Mouse (Mus musculus) embryonic fibroblast, embryonic 13.5 days (primary cell): ENCODE results near the gene Ttll13. TPM values are rescaled to one million over a fixed set of nuclear protein-coding genes. Genes with fewer than 3 reads are reported as not detected.

Experiments
- H3K27ac ChIP-seq: 2 replicates; pipeline ENCODE4 v1.5.1; 2012; ENCODE audit warnings: low read length, control low read depth, inconsistent platforms; ENCODE audit not compliant: insufficient read depth
- H3K4me1 ChIP-seq: 2 replicates; pipeline ENCODE4 v1.6.1; 2011; ENCODE audit warnings: low read length; ENCODE audit not compliant: control insufficient read depth, insufficient read depth
- H3K4me3 ChIP-seq: 2 replicates; pipeline ENCODE4 v1.5.1; 2011; ENCODE audit warnings: mild to moderate bottlenecking, control low read depth, low read length; ENCODE audit not compliant: insufficient read depth
- CTCF ChIP-seq: IDR thresholded peaks from 2 replicates; pipeline ENCODE4 v1.5.1; 2011; ENCODE audit warnings: mild to moderate bottlenecking, control low read depth, low read length, moderate library complexity, borderline replicate concordance; ENCODE audit not compliant: insufficient read depth
- POLR2A ChIP-seq: IDR thresholded peaks from 2 replicates; pipeline ENCODE4 v1.6.1; 2011; ENCODE audit warnings: low read depth, mild to moderate bottlenecking, control low read depth, low read length, moderate library complexity
- polyA plus RNA-seq: library from polyadenylated mRNA; stranded (reverse); fragments of >200 nt; gene quantifications from 2 replicates; pipeline ENCODE4 v1.2.4, GENCODE M21; 2011; ENCODE audit warnings: low read depth; ENCODE audit not compliant: missing spikeins, insufficient read length

Ttll13 gene
- polyA plus RNA-seq, 1 experiment, result 0.63 TPM

GRCm38 (mm10) chr7:80230196-80230595 lies 16.0 kb upstream of the Ttll13 start:
- no peak overlapping the region for H3K27ac ChIP-seq
- peaks cover 2% of the 10 kb centered on the region for H3K4me1 ChIP-seq
- no peak for TF ChIP-seq POLR2A
- no peak for TF ChIP-seq CTCF
- no peak overlapping the region for H3K4me3 ChIP-seq

- TF ChIP-seq CTCF (no peak), POLR2A (no peak; the same call in 1 of the 2 replicates)
- peaks cover 2% of the 10 kb centered on the region for H3K4me1 ChIP-seq
- H3K27ac ChIP-seq, result peak overlapping the region; percentile 17; the same call in 1 of the 2 replicates
- H3K4me3 ChIP-seq, result peak overlapping the region; percentile 66
These were observed 14.1 kb upstream of the Ttll13 start for GRCm38 (mm10) chr7:80231971-80232488.

- Histone ChIP-seq H3K27ac (peak within 1 kb of the TSS; percentile 17; the same call in 1 of the 2 replicates), H3K4me1 (peaks cover 2% of the 10 kb centered on the region), H3K4me3 (peak within 1 kb of the TSS; percentile 92)
- TF ChIP-seq POLR2A (peak; percentile 91), CTCF (no peak)
These were observed 13.6 kb upstream of the Ttll13 start, which contains the start of the genes Cib1 and Gdpgp1 for GRCm38 (mm10) chr7:80232489-80233029. Gene Cib1 (minus strand): TSS chr7:80232813. Gene Gdpgp1 (plus strand): TSS chr7:80232865.

GRCm38 (mm10) chr7:80233799-80234198 lies 12.4 kb upstream of the Ttll13 start:
- TF ChIP-seq CTCF, result no peak
- TF ChIP-seq POLR2A, result no peak
- H3K4me1 ChIP-seq, result peaks cover 2% of the 10 kb centered on the region
- H3K4me3 ChIP-seq, result peak overlapping the region; percentile 18; the same call in 1 of the 2 replicates
- H3K27ac ChIP-seq, result no peak overlapping the region

GRCm38 (mm10) chr7:80238542-80238941 lies 7.6 kb upstream of the Ttll13 start:
- no peak for TF ChIP-seq CTCF
- no peak for TF ChIP-seq POLR2A
- H3K4me1 ChIP-seq, result peaks cover 2% of the 10 kb centered on the region; the same call in 1 of the 2 replicates
- H3K27ac ChIP-seq, result no peak overlapping the region
- no peak overlapping the region for H3K4me3 ChIP-seq

- Histone ChIP-seq H3K27ac (no peak overlapping the region), H3K4me1 (no peaks in the 10 kb centered on the region), H3K4me3 (no peak overlapping the region)
- no peak for TF ChIP-seq POLR2A
- TF ChIP-seq CTCF, result no peak
These were observed 4.5 kb upstream of the Ttll13 start for GRCm38 (mm10) chr7:80241661-80242060.

GRCm38 (mm10) chr7:80244851-80245250 lies 1.3 kb upstream of the Ttll13 start:
- TF ChIP-seq CTCF (no peak), POLR2A (no peak)
- Histone ChIP-seq H3K27ac (no peak overlapping the region), H3K4me1 (no peaks in the 10 kb centered on the region), H3K4me3 (no peak overlapping the region)

GRCm38 (mm10) chr7:80246859-80247258 lies 683 bp downstream of the Ttll13 start:
- Histone ChIP-seq H3K27ac (no peak overlapping the region), H3K4me1 (no peaks in the 10 kb centered on the region), H3K4me3 (no peak overlapping the region)
- TF ChIP-seq POLR2A (no peak), CTCF (no peak)

- Histone ChIP-seq H3K4me3 (no peak overlapping the region), H3K27ac (no peak overlapping the region), H3K4me1 (no peaks in the 10 kb centered on the region)
- TF ChIP-seq POLR2A (no peak), CTCF (no peak)
These were observed 6.3 kb downstream of the Ttll13 start for GRCm38 (mm10) chr7:80252437-80252836.

- Histone ChIP-seq H3K27ac (no peak overlapping the region), H3K4me1 (no peaks in the 10 kb centered on the region), H3K4me3 (no peak overlapping the region)
- TF ChIP-seq POLR2A, result no peak
- no peak for TF ChIP-seq CTCF
These were observed 6.7 kb downstream of the Ttll13 start for GRCm38 (mm10) chr7:80252886-80253285.

GRCm38 (mm10) chr7:80255981-80256380 lies 9.8 kb downstream of the Ttll13 start:
- no peaks in the 10 kb centered on the region for H3K4me1 ChIP-seq
- H3K27ac ChIP-seq, result no peak overlapping the region
- TF ChIP-seq POLR2A, result no peak
- no peak for TF ChIP-seq CTCF

More at GRCm38 (mm10) chr7:80255981-80256380, 9.8 kb downstream of the Ttll13 start:
- H3K4me3 ChIP-seq, result no peak overlapping the region
